Mouse (Mus musculus) ES-Bruce4 (cell line): ENCODE measurements around the gene Kif2c.

Experiments
- CTCF ChIP-seq: IDR thresholded peaks from one replicate; pipeline ENCODE4 v1.8.1; 2011; ENCODE audit warnings: low read depth, low read length
- EP300 ChIP-seq: IDR thresholded peaks from 2 replicates; pipeline ENCODE4 v1.6.1; 2011; ENCODE audit warnings: low read depth, low read length; ENCODE audit not compliant: insufficient read depth
- POLR2A ChIP-seq: IDR thresholded peaks from one replicate; pipeline ENCODE4 v1.8.1; 2011; ENCODE audit warnings: low read length; ENCODE audit not compliant: insufficient read depth

GRCm38 (mm10) chr4:117131890-117132793, 50.3 kb downstream of the Kif2c start:
- TF ChIP-seq CTCF (no peak), POLR2A (no peak), EP300 (peak; percentile 98)
